Mouse (Mus musculus) A20 (cell line): ENCODE measurements around the gene Ppp1r12b.

ENCODE experiments used
- DNase-seq: peaks from one replicate; pipeline ENCODE4 v3.0.0-alpha.2; 2011; ENCODE audit warnings: low read depth, low spot score

Gene Ppp1r12b

DNA sequence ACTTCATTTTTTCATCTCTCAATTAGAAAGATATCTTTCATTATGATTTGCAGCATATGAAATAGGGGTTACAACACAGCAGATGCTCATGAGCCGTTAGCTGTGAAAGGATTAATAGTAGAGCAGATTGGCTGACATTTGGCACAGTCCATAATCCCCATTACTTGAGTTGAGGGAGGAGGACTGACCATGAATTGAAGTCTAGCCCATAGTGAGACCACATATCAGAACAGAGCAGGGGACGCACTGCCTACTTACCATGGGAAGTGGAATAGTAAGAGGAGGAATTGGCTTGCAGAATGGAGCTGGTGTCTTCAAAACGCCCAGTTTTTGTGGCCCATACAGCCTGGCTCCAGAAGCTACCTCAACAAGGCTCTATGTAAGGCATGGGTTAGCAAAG is 159.2 kb downstream of the Ppp1r12b start:
- no peak for DNase-seq

GRCm38 (mm10) chr1:134796076-134796475 is 159.7 kb downstream of the Ppp1r12b start:
- no peak for DNase-seq

- no peak for DNase-seq
Measured at GRCm38 (mm10) chr1:134791456-134791855, 164.3 kb downstream of the Ppp1r12b start.

GRCm38 (mm10) chr1:134790716-134791439 is 164.9 kb downstream of the Ppp1r12b start:
- no peak for DNase-seq

GRCm38 (mm10) chr1:134788096-134788495 is 167.6 kb downstream of the Ppp1r12b start:
- DNase-seq = no peak

DNA sequence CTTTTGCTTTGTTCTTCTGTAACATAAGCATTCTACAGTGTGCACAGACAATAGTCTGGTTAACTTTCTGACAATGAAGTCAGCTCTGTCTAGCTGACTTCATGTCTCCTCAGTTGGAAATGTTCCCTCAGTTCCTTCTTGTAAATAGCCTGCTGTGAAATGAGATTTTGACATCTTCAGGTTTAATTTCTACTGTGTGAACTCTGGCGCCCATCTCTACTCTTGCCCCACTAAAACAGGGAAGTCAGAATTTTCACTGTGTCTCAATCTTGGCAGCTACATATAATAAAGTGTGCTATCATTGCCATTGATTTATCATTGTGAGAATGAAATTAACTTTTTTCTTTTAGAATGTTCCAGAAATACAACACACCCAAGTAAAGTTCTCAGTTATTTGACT is 170.8 kb downstream of the Ppp1r12b start:
- DNase-seq = no peak

GRCm38 (mm10) chr1:134784481-134784880 is 171.3 kb downstream of the Ppp1r12b start:
- no peak for DNase-seq

DNA sequence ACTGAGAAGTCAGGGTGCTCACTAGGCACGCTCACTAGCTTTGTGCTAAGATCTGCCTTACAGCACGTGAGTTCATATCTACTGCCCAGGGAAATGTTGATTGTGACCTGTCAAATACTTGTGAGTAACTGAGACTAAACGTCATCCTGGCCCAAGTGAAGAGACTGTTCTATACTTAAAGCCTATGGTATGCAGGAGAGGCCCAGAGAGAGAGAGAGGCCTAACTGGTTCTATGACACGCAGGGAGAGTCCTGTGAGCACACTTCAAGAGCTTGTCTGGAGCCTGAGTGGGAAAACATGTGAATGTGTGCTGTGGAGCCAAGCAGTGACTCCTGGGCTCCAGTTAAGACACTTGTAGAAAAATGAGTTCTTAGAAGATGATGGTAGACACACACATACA is 171.8 kb downstream of the Ppp1r12b start:
- DNase-seq = no peak

- DNase-seq = no peak
Measured at GRCm38 (mm10) chr1:134782797-134783196, 172.9 kb downstream of the Ppp1r12b start.

GRCm38 (mm10) chr1:134777936-134778548 is 177.7 kb downstream of the Ppp1r12b start:
- no peak for DNase-seq

DNA sequence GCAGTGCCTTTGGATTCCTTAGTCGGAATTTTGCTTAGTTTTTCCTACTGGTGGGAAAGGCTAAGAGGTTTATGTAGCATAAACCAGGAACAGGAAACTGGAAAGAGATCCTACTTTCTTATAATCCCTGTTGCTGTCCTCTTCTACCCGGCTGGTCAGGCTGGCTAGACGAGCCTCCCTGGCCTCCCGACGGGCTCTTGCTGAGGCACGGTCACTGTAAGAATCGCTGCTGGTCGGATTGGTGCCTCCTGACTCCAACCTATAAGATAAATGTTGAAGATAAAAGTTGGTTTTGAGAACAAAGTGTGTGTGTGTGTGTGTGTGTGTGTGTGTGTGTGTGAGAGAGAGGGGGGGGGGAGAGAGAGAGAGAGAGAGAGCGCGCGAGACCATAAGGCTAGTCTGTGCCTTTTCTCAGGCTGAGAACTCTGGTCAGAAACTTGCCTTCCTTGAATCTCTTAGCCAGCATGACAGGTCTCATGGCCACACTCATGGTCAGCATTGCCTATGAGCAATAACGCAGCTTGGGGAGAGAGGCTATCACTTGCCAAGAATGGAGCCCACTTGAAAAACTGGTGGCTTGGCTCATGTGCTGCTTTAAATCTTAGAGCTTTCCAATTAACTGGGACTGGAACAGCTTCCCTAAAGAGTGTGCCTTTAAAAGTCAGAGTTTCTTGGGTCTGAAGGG is 178.4 kb downstream of the Ppp1r12b start:
- no peak for DNase-seq

DNA sequence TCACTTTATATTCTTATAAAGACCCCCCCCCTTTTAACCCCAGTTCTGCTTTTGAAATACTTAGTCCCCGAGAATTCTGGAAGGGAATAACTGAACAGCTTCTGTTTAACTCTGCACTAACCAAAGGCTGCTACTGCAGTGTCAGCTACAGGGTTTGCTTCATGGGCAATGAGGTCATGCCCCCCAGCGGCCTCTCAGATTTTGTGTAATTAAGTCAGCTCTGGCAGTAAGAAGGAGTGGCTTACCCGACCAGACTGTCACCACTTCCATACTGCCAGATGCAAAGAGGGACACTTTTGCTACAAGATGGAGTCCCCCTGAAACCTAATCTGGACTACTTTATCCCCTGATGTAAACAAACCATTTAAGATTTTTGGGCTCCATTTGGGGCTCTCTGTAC is 180.1 kb downstream of the Ppp1r12b start:
- no peak for DNase-seq

DNA sequence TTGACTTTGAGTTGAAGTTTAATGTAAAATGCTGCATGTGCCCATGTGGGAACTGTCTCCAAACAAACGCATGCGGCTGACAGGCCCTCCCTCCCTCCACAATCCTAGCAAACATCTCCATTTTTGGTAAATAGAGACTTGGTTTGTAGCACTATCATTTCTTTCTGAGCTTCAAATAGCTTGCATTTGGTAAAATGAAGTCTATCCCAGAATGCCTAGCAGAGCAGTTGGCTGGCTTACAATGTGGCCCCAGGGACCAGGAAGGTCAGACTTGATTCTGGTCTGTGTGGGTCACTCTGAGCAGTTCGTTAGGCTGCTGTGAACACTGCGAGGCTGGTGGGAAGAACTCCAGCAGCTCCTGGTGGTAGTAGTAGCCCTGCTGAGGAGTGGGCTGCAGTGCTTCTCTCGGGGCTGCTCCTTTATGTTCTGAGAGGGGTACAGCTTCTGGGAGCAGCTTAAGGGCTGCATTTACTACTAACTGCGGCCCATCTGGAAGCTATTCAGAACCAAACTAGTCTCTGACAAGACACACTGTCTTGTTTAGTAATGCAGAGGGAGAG is 180.9 kb downstream of the Ppp1r12b start:
- no peak for DNase-seq

GRCm38 (mm10) chr1:134774247-134774646 is 181.5 kb downstream of the Ppp1r12b start:
- DNase-seq = no peak

- DNase-seq = no peak
Measured at GRCm38 (mm10) chr1:134773256-134773655, 182.5 kb downstream of the Ppp1r12b start.

DNA sequence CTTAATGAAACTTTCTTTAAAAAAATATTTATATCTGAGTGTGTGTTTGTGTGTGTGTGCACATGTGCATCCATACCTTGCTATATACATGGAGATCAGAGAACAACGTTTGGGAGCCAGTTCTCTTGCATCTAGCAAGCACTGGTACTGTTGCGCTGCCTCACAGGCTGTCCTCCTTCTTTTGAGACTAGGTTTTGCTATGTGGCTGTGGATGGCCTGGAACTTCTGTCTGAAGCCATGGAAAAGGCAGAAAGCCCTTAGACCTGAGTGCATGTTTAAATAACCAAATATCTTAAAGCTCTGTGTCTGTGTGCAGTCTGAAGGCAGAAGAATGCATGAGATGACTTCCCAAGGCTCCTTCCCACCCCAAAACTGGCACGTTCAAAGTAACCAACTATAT is 182.9 kb downstream of the Ppp1r12b start:
- no peak for DNase-seq

DNA sequence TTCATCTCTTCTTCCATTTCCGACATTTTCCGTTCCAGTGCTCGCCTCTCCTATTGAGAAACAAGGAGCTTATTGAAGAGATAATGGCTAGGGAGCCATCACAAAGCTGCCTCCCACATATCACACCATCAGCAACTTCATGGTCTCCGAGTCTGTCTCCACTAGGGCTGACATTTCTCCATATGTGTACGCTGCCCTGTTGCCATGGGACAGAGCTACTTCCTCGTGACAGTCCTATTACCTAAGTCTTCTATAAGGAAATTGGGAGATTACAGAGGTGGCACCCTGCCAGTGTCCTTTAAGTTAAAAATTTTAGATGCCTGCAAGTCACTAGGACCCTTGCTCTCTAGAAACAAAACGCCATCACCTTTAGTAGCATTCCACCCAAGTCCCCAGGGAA is 183.7 kb downstream of the Ppp1r12b start:
- DNase-seq = no peak

DNA sequence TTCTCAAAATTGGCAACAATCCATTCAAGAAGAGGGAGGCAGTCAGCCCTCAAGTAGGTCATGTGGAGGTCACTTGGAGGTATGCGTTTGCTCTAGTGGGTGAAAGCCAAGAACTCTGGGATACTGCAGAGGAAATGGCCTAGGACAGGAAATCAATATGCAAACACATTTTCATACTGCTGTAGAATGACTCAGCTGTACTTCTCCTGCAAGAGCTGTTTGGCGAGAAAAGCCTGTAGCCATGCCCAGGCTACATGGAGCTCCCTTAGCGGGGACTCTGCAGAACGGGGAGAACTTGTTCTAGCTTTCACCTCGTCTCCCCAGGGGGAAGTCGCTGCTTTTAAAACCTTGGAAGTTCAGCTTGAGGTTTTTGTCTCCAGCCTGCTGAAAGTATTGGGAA is 184.4 kb downstream of the Ppp1r12b start:
- DNase-seq = no peak

DNA sequence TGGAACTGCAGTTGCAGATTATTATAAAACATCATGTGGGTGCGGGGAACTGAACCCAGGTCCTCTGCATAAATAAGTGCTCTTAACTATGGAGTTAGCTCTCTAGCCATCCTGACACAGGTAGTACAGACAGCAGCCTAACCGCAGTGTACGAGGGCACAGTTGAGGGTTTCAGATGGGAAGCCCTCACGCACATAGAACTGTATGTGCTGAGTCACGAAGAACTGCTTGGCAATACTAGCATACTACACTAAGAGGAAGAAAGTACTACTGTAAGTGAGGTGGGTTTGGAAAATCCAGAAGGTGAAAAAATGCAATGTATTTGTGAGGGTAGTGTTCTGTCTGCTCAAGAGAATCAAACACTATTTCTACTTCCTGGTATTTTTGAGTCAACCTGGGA is 185.4 kb downstream of the Ppp1r12b start:
- DNase-seq = no peak

DNA sequence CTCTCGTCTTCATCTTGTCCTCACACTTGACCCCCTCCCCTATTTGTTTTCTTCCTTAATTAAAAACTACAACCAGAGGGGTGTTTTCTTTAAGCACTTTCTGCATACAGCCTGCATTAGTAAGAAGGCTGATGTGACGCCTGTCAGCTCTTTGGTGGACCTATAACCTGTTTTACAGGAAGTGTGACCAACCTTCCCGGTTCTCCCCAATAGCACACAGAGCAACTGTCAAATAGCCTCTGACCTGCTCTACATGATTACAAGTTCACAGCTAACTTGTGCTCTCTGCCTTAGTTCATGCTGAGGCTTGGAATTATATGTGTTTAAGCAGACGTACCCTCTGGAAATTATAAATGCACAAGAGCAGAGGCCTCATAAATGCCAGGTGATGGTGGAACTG is 189.3 kb downstream of the Ppp1r12b start:
- no peak for DNase-seq

DNA sequence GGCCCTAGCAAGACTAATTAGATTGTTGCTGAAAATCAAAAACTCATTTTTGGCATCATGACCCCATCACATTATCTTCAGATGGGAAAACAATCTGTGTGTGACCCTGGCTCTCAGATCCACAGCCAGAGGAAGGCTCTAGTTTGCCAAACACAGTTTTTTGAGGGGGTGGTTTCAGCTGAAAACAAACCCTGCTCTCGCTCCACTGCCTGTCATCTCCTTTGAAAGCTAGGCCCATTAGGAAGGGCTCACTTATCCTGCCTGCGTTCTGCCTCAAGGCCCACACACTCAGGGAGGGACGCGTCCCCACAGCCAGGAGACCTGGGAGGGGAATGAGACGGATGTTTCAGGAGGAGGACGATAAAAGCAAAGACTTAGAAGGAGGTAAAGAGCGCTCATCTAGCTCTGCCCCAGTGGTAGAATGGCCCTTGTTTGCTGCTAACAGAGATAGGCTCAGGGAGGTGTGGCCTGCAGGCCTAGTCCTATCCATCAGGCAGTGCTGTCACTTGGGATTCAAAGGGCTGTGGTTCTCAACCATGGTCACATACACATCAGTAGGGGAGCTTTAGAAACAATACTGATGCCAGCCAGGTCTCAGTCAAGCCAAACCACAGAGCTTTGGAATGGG is 190.8 kb downstream of the Ppp1r12b start:
- no peak for DNase-seq

- no peak for DNase-seq
Measured at GRCm38 (mm10) chr1:134763776-134764438, 191.8 kb downstream of the Ppp1r12b start.
